Mouse (Mus musculus) intestine, postnatal 0 days (tissue): ENCODE measurements around the gene Degs2. TPM values are rescaled to one million over a fixed set of nuclear protein-coding genes. Genes with fewer than 3 reads are reported as not detected.

Experiments
- ATAC-seq: fragments of 200-750 bp; cut with Nextera tagmentation; 2 replicates; pipeline ENCODE4 v1.8.0; 2017; ENCODE audit warnings: mild to moderate bottlenecking, moderate TSS enrichment, moderate library complexity
- H3K27ac ChIP-seq: fragments of 300-500 bp; sonication (generic); 2 replicates; pipeline ENCODE4 v1.5.1; 2014; ENCODE audit warnings: mild to moderate bottlenecking, low read depth, low read length, moderate library complexity
- H3K27me3 ChIP-seq: fragments of 300-500 bp; sonication (generic); replicated peaks from 2 replicates; pipeline ENCODE4 v1.6.1; 2014; ENCODE audit warnings: low read length, mixed read lengths; ENCODE audit not compliant: control insufficient read depth, insufficient read depth
- H3K36me3 ChIP-seq: fragments of 300-500 bp; sonication (generic); 2 replicates; pipeline ENCODE4 v1.6.1; 2014; ENCODE audit warnings: mild to moderate bottlenecking, moderate library complexity; ENCODE audit not compliant: control insufficient read depth, insufficient read depth
- H3K4me1 ChIP-seq: fragments of 300-500 bp; sonication (generic); replicated peaks from 2 replicates; pipeline ENCODE4 v1.6.1; 2014; ENCODE audit warnings: antibody characterized with exemption, low read length, mixed read lengths; ENCODE audit not compliant: control insufficient read depth, insufficient read depth
- H3K4me2 ChIP-seq: fragments of 300-500 bp; sonication (generic); replicated peaks from 2 replicates; pipeline ENCODE4 v1.6.1; 2014; ENCODE audit warnings: low read depth, mild to moderate bottlenecking, moderate library complexity
- H3K4me3 ChIP-seq: fragments of 300-500 bp; sonication (generic); 2 replicates; pipeline ENCODE4 v1.5.1; 2014; ENCODE audit warnings: low read depth, low read length
- H3K9ac ChIP-seq: fragments of 300-500 bp; sonication (generic); 2 replicates; pipeline ENCODE4 v1.6.1; 2014; ENCODE audit warnings: mild to moderate bottlenecking, low read depth, low read length
- H3K9me3 ChIP-seq: fragments of 300-500 bp; sonication (generic); 2 replicates; pipeline ENCODE4 v1.6.1; 2016; ENCODE audit warnings: mixed run types; ENCODE audit not compliant: control insufficient read depth
- CTCF ChIP-seq: sonication (generic); IDR thresholded peaks from 2 replicates; pipeline ENCODE4 v1.5.1; 2016; ENCODE audit warnings: low read depth, mild to moderate bottlenecking, control low read depth, antibody characterized with exemption, moderate library complexity
- WGBS: fragments of 180-500 bp; shearing (Covaris S2); extraction: QIAGEN DNeasy Blood & Tissue Kit; methylation state at CpG from one replicate; pipeline ENCODE4 v1.1.7; 2014; 5-methylcytosine and 5-hydroxymethylcytosine counted together
- polyA plus RNA-seq: library from polyadenylated mRNA; unstranded; fragments of >200 nt; fragmentation: Nextera tagmentation; extraction: Ambion mirVana; gene quantifications from 2 replicates; pipeline ENCODE4 v1.2.1, GENCODE M21; 2015

Degs2 gene
- 264 and 273 TPM in 2 replicates for polyA plus RNA-seq

DNA sequence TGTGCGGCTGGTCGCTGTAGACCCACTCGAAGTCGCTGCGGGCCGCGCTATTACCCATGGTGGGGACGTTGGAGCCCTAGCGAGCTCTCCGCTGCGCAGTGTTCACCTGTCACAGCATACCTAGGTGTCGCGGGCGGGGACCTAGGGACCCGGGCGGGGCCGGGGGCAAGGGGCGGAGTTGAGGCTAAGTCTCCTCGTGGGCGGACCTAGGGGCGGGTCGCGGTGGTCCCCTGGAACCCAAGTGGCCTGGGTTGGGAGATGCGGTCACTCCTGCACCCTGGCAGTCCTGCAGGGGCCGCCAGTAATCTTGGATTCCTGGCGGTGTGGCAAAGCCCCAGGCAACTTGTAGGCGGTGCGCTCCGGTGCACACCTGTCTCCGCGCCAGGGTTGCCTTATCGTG is at the start of gene Degs2:
Gene Degs2, minus strand, starts transcription at position 131 of the 400 bp plus-strand sequence.
- peak within 1 kb of the TSS; percentile 99 for H3K27ac ChIP-seq
- H3K36me3 ChIP-seq, result no peaks in the 10 kb centered on the region
- TF ChIP-seq CTCF, result peak; percentile 69
- ATAC-seq, result peak; percentile 63
- no peaks in the 10 kb centered on the region for H3K4me1 ChIP-seq
- 0 out of 2 replicates have a peak, but pooled peaks cover 6% of the 10 kb centered on the region for H3K27me3 ChIP-seq
- H3K9ac ChIP-seq, result peak within 1 kb of the TSS; percentile 66
- H3K9me3 ChIP-seq, result no peaks in the 10 kb centered on the region
- peak within 1 kb of the TSS; percentile 61 for H3K4me3 ChIP-seq
- peak within 1 kb of the TSS; percentile 71 for H3K4me2 ChIP-seq
- WGBS, result under 1% methylated on average over 32 of the region's 32 CpGs

DNA sequence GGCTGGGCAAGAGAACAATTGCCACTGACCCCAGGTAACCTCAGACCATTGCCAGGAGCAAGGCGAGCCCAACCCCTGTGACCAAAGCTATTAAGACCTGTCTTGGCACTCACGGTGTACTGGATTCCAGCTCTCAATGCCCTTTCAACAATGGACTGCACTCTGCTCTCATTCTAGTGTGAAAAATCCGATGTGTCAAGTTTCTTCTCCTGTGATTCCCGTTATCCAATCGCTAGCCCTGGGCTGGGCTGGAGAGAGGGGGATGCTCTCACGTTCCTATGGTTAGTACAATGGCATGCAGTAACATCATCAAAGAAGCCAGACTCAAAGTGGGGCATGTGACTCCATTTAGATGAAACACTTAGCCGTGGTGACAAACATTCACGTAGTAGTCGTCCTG is 49.7 kb upstream of the Degs2 start:
- Histone ChIP-seq H3K36me3 (no peaks in the 10 kb centered on the region), H3K27ac (no peak overlapping the region), H3K4me1 (no peaks in the 10 kb centered on the region), H3K9ac (no peak overlapping the region), H3K4me2 (no peak overlapping the region), H3K9me3 (no peaks in the 10 kb centered on the region), H3K27me3 (no peaks in the 10 kb centered on the region), H3K4me3 (no peak overlapping the region)
- ATAC-seq, result no peak
- no peak for TF ChIP-seq CTCF
- WGBS, result 62% methylated on average over 9 of the region's 9 CpGs

DNA sequence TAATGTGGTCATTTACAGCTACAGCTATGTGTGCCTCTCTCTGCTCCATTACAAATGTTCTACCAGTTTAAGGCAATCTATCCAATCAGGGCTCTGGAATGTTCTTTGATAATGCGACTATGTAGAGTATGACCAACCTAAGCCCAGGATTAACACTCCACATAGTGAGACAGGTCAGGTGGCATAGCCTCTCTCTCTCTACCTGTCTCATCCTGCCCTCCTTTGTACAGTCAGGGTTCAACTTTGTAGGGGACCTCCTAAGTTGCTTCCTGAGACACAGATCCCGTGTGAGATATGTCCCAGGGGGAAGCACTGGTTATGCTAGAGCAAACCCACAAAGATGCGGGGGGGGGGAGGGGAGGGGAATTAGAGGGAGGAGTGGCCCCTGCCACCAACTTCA is 48.1 kb upstream of the Degs2 start:
- no peaks in the 10 kb centered on the region for H3K36me3 ChIP-seq
- H3K9ac ChIP-seq, result no peak overlapping the region
- no peak overlapping the region for H3K4me3 ChIP-seq
- H3K27me3 ChIP-seq, result no peaks in the 10 kb centered on the region
- TF ChIP-seq CTCF, result no peak
- ATAC-seq, result no peak
- H3K4me2 ChIP-seq, result no peak overlapping the region
- WGBS, result 64% methylated on average over 3 of the region's 3 CpGs
- H3K27ac ChIP-seq, result no peak overlapping the region
- H3K4me1 ChIP-seq, result no peaks in the 10 kb centered on the region
- no peaks in the 10 kb centered on the region for H3K9me3 ChIP-seq

DNA sequence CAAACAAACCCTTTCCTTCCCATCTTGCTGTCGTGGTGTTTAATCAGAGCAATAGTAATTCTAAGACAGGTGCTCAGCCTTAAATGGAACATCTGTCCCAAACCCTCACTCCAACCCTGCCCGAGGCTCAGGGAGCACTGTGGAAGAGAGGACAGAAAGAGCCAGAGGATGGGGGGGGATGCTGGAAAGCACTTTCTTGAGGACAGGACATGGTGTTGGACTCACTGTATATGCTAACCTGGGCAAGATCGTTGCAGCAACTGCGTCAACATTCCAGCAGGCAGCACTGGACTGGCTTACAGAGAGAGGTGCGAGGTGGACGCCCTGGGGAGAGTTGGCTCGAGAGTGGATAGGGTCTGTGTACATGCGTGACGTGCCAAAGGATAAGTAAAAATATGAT is 47.3 kb upstream of the Degs2 start:
- Histone ChIP-seq H3K27ac (no peak overlapping the region), H3K27me3 (no peaks in the 10 kb centered on the region), H3K4me1 (no peaks in the 10 kb centered on the region), H3K36me3 (no peaks in the 10 kb centered on the region), H3K9ac (no peak overlapping the region), H3K9me3 (no peaks in the 10 kb centered on the region), H3K4me2 (no peak overlapping the region), H3K4me3 (no peak overlapping the region)
- ATAC-seq, result no peak
- 79% methylated on average over 9 of the region's 9 CpGs for WGBS
- TF ChIP-seq CTCF, result no peak

DNA sequence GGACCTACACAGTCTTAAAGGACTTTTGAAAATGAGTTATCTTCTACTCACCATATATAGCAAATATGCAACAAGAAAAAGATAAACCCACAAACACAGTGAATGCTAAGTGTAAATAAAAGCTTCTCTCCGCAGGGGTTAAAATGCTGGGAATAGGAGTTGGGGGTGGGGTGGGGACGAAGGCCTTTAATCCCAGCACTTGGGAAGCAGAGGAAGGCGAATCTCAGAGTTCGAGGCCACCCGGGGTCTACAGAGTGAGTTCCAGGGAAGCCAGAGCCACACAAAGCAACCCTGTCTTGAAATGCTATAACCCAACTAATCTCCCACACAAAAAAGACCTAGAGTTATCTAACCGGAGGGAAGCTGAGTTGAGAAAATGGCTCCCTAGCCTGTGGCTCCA is 46.9 kb upstream of the Degs2 start:
- no peaks in the 10 kb centered on the region for H3K36me3 ChIP-seq
- H3K27me3 ChIP-seq, result no peaks in the 10 kb centered on the region
- H3K27ac ChIP-seq, result no peak overlapping the region
- WGBS, result 85% methylated on average over 6 of the region's 6 CpGs
- no peak overlapping the region for H3K4me2 ChIP-seq
- no peak overlapping the region for H3K9ac ChIP-seq
- no peaks in the 10 kb centered on the region for H3K9me3 ChIP-seq
- no peak overlapping the region for H3K4me3 ChIP-seq
- H3K4me1 ChIP-seq, result no peaks in the 10 kb centered on the region
- no peak for ATAC-seq
- TF ChIP-seq CTCF, result no peak

DNA sequence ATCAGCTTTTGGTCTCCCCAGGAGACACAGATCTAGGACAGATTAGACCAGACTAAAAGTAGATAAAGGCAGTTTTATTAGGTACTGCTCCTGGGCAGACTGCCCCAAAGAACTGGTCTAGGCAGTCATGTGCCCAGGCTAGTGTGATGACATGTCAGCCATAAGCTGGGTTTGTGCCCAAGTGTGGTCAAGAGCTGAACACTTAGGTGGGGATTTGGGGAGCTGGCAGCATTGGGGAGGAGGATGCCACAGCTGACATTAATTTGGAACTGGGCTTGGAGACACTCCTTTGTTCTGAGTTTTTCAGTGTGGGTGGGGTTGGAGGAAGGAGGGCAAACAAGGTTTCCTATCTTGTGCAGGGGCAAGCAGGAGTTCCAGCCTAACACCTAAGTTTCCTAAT is 43.9 kb upstream of the Degs2 start:
- H3K9ac ChIP-seq, result no peak overlapping the region
- H3K4me1 ChIP-seq, result no peaks in the 10 kb centered on the region
- no peak for ATAC-seq
- no peak for TF ChIP-seq CTCF
- no peak overlapping the region for H3K4me3 ChIP-seq
- H3K27ac ChIP-seq, result no peak overlapping the region
- no peaks in the 10 kb centered on the region for H3K9me3 ChIP-seq
- H3K36me3 ChIP-seq, result no peaks in the 10 kb centered on the region
- no peaks in the 10 kb centered on the region for H3K27me3 ChIP-seq
- H3K4me2 ChIP-seq, result no peak overlapping the region

DNA sequence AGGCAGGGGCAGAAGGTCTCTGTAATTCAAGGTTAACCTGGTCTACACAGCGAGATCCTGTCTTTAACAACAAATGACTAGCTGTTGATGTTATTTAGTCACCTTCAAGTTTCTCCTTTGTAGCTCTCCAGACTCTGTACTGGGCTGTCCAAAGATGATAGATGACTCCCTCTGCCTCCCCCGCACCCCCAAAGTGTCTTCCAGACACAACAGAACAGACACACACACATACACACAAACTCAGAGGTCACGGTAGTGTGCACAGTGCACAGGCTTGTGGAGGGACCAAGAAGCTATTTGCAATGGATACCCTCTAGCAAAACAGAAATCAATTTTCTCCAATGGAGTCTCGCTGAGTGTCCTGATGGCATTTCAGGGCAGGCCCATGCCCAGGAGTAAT is 40.1 kb upstream of the Degs2 start:
- H3K9ac ChIP-seq, result no peak overlapping the region
- no peak for TF ChIP-seq CTCF
- H3K9me3 ChIP-seq, result no peaks in the 10 kb centered on the region
- H3K4me3 ChIP-seq, result no peak overlapping the region
- H3K36me3 ChIP-seq, result no peaks in the 10 kb centered on the region
- H3K4me2 ChIP-seq, result no peak overlapping the region
- no peak overlapping the region for H3K27ac ChIP-seq
- ATAC-seq, result no peak
- H3K4me1 ChIP-seq, result no peaks in the 10 kb centered on the region
- WGBS, result 87% methylated on average over 4 of the region's 4 CpGs
- H3K27me3 ChIP-seq, result no peaks in the 10 kb centered on the region
